Mouse (Mus musculus) hindlimb bud, embryonic 11.5 days (tissue): ENCODE measurements around the gene Rbm17.

Source experiments
- DNase-seq: peaks from one replicate; pipeline ENCODE4 v3.0.0-alpha.2; 2012; ENCODE audit warnings: low read depth, low spot score; ENCODE audit errors: extremely low spot score

Rbm17 gene

GRCm38 (mm10) chr2:11597906-11598305, 6.0 kb downstream of the Rbm17 start:
- DNase-seq: no peak

DNA sequence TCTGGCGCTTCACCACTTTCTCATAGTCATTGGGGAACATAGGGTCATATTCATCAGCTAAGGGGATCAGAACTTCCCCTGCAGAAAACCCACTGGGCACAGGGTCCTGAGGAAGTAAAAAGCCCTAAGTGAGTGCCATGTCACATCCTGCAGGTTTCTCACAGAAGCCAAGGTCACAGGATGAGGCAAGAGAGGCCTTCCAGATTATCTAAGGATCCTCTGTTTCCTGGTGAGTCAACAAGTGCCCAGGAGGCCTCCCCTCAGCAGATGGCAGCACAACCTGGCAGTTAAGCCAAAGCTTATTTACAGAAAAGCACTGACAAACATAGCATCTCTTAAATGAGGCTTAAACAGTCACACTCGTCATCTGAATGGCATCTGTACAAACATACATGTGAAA, 7.3 kb downstream of the Rbm17 start:
- no peak for DNase-seq

- no peak for DNase-seq
These were observed 16.0 kb downstream of the Rbm17 start for GRCm38 (mm10) chr2:11587996-11588395.

DNA sequence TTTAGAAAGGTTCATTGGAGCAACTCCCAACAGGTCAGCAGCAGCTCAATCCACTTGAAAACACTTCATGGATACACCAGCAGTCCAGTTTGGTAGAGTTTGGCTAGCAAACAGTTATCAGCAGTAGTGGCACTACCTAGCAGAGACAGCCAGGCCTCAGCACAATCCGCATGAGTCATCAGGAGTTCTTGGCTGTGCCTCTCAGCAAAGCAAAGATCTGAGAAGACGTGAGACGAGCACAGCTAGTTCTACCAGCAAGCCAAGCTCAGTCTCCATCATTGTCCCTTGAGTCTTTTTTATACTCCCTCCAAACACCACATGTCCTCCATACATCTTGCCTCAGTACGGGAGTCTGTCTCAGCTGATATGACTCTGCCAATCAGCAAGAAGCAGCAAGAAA, 24.6 kb downstream of the Rbm17 start:
- DNase-seq: no peak

DNA sequence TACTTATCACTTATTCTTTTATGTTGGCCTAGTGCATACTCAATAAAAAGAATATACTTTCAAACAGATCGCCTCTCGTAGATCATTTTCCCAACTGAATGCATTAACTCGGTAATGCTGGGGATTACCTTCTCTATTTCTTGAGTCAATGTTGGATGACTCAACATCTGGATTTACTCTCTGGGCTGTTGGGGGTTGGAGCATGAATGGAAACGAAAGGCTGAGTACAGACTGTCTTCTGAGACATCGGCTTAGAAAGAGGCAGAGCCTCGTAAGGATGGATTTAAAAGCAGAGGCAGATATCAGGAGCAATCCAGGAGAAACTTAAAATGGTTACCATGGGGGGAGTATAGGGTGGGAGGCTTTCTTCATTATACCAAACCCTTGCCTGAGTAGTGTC, 25.8 kb downstream of the Rbm17 start:
- DNase-seq: no peak

DNA sequence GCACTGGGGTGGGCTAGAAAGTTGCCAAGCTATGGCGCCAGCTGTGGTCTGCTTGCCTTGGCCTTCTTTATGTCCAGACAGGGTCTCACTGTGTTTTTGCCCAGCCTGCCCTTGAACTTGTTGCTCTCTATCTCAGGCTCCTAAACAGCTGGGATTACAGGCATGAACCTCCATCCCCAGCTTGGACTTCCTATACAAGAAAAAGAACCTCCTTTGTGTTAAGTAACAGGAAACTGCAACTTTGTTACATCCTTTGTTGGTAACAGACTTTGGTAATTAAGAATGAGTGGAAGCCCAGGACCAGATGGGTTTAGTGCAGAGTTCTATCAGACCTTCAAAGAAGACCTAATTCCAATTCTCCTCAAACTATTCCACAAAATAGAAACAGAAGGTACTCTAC, 30.3 kb downstream of the Rbm17 start:
- DNase-seq: no peak

GRCm38 (mm10) chr2:11571004-11571535, 32.9 kb downstream of the Rbm17 start:
- DNase-seq: no peak

GRCm38 (mm10) chr2:11568471-11568870, 35.5 kb downstream of the Rbm17 start:
- no peak for DNase-seq

DNA sequence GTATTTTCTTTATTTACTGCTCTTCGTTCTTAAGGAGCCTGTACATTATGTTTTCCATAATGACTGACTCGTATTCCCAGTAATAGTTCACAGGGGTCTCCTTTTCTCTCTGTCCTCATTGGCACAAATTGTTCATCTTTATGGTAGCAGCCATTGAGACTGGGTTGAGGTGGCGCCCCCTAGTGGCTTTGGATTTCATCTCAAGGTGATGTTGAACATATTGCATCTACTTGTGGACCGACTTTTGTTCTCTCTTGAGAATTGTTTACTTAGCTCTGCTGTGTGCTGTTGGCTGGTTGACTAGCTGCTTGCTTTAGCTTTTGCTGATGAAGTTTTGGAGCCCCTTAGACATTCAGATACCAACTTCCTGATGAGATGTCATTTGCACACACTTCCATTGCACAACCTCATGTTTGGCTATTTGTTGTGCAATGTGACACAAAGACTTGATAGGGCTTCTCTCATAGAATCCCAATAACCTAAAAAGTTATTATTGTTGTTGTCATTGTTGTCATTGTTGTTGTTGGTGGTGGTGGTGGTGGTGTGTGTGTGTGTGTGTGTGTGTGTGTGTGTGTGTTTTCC, 36.1 kb downstream of the Rbm17 start:
- DNase-seq: no peak

DNA sequence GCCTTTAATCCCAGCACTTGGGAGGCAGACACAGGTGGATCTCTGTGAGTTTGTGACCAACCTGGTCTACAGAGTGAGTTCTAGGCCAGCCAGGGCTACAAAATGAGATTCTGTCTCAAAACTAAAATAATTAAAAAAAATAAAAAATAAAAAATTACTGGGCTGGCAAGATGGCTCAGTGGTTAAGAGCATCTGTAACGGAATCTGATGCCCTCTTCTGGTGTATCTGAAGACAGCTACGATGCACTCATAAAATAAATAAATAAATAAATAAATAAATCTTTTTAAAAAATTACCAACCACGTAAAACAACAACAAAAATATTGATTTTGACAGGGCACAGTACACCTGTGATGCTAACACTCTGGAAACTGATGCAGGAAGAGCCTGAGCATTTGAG, 37.1 kb downstream of the Rbm17 start:
- no peak for DNase-seq

- DNase-seq: no peak
These were observed 37.7 kb downstream of the Rbm17 start for GRCm38 (mm10) chr2:11566241-11566640.

- DNase-seq: no peak
These were observed 39.2 kb downstream of the Rbm17 start for GRCm38 (mm10) chr2:11564768-11565167.

GRCm38 (mm10) chr2:11563256-11563655, 40.7 kb downstream of the Rbm17 start:
- no peak for DNase-seq

DNA sequence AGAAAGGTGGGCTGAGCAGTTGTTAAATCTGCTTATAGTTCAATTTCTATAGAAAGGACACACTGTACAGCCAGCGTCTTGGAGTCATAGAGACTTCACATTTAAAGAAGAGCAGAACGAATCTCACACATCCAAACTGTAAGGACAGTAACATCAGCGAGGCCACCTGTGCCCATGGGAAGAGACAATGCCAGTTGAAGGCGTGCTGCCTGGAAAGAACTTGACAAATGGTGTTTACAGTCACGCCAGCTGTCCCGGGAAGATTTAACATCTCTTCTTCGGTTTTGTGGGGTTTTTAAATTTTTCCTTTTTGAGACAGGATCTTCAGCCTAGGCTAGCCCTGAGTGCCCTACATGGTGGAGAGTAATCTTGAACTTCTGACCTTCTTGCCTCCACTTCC, 45.3 kb downstream of the Rbm17 start:
- DNase-seq: no peak

- DNase-seq: no peak
These were observed 46.7 kb downstream of the Rbm17 start for GRCm38 (mm10) chr2:11557244-11557643.

DNA sequence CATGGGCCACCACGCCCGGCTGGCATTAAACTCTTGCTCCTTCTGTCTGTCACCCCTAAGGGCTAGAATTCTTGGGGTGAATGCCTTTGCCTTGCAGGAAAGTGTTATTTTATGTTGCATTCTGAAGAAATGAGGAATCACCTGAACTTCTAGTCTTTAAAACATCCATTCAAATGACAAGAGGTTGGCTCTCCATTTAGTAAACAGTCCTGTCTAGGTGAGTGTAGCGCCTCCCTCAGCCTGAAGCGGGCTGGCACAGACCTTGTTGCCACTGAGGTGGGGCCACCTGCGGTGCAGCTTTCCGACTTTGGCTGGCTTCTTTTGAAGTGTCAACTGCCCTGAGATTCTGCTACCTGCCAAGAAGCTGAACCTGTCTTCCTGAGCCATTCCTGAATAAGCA, 48.6 kb downstream of the Rbm17 start:
- no peak for DNase-seq

- DNase-seq: no peak
These were observed 50.2 kb downstream of the Rbm17 start, which contains the start of gene Pfkfb3 for GRCm38 (mm10) chr2:11553471-11554400. Gene Pfkfb3 (minus strand): TSS chr2:11554077.

- no peak for DNase-seq
These were observed 50.9 kb downstream of the Rbm17 start for GRCm38 (mm10) chr2:11552966-11553451.

GRCm38 (mm10) chr2:11552297-11552821, 51.6 kb downstream of the Rbm17 start:
- DNase-seq: no peak

DNA sequence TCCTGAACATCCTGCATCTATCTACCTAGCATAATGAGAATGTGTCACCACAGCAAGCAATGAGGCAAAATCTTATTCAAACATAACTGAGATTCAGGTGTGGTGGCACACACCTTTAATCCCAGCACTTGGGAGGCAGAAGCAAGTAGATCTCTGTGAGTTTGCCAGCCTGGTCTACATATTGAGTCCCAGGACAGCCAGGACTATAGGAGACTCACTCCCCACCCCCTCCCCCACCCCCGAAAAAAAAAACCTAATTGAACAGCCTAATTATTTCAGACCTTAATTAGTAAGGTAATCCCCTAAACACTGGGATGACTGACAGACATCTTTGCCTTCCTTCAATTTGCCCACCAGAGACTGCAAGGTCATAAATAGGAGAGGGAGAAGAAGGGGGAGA, 52.2 kb downstream of the Rbm17 start:
- DNase-seq: no peak

- DNase-seq: no peak
These were observed 55.4 kb downstream of the Rbm17 start for GRCm38 (mm10) chr2:11548508-11548907.

DNA sequence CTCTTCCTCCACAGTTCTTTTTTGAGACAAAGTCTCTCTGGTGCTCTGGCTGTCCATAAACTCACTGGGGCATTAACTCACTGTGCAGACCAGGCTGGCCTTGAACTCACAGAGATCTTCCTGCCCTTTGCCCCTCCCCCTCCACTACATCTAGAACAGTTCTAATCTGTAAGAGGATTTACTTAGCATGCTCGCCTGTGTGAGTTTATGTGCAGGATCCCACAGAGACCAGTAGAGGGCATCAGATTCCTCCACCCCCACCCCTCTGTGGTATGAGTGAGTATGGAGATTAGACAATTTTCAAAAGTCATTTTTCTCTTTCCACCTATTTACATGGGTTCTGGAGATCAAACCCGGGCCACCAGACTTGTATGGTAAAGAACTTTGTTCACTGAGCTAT, 56.3 kb downstream of the Rbm17 start:
- no peak for DNase-seq
